Comparison of ENCODE assay signal across 16 mouse cellular contexts in the genomic region with DNA sequence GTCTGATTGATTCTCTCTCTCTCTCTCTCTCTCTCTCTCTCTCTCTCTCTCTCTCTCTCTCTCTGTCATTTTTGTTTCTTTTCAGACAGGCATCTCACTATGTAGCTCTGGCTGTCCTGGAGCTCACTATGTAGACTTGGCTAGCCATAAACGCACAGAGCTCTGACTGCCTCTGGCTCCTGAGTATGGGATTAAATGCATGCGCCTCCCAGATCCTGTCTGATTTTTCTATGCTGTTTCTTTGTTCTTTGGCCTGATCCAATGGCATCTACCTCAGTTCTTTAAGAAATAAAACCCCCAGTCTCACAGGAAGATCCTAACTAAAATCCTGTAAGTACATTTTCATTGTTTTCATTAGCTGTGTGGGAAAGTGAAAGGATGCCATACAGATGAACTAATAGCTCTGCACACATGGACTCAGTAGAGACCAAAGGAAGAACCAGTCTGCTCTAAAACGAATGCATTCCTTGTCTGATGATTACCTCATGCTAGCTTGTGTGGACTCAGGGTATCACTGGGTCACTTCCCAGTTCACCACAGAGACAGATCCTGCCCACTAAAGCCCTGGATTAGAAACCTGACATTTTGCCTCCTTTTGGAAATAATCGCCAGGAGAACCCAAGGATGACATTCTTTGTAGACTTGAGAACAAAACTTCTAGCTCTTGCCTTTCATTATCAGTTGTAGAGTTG. TPM values are rescaled to one million over a fixed set of nuclear protein-coding genes. Genes with fewer than 3 reads are reported as not detected.
DNase-seq lines count a peak whose midpoint lies in the region; ATAC-seq and TF ChIP-seq lines count a peak whose summit lies in the region.
"Had no signal": no experiment of that assay in that cellular context is flagged by ENCODE, and none has a peak within 500 bp of the region (broad histone marks: within the 10 kb centered on the region; RNA-seq: fewer than 3 reads in every experiment).

No protein-coding gene starts in this region.

- H3K4me1 ChIP-seq in heart, embryonic 15.5 days (replicated peaks) = peaks cover 18% of the 10 kb centered on the region
- peaks cover 46% of the 10 kb centered on the region for H3K4me1 ChIP-seq in embryonic facial prominence, embryonic 13.5 days
- H3K4me1 ChIP-seq in limb, embryonic 14.5 days (ENCODE audit: control insufficient read depth, insufficient read depth, low read length) = peaks cover 14% of the 10 kb centered on the region
- peaks cover 22% of the 10 kb centered on the region for H3K4me1 ChIP-seq in midbrain, embryonic 16.5 days (ENCODE audit: control insufficient read depth, insufficient read depth, low read length)
- H3K4me1 ChIP-seq: liver, embryonic 13.5 days had no signal

- no peak overlapping the region for H3K4me2 ChIP-seq in heart, embryonic 15.5 days
- H3K4me2 ChIP-seq in embryonic facial prominence, embryonic 13.5 days = no peak overlapping the region
- no peak overlapping the region for H3K4me2 ChIP-seq in limb, embryonic 14.5 days (replicated peaks; ENCODE audit: low read depth, low read length, severe bottlenecking)
- no peak overlapping the region for H3K4me2 ChIP-seq in midbrain, embryonic 16.5 days (ENCODE audit: low read length)
- H3K4me2 ChIP-seq: hindbrain, embryonic 12.5 days; liver, embryonic 13.5 days; neural tube, embryonic 12.5 days had no signal

- H3K27me3 ChIP-seq in heart, embryonic 15.5 days = peaks cover 6% of the 10 kb centered on the region; the same call in 1 of the 2 replicates
- no peaks in the 10 kb centered on the region for H3K27me3 ChIP-seq in embryonic facial prominence, embryonic 13.5 days
- H3K27me3 ChIP-seq in limb, embryonic 14.5 days (ENCODE audit: control insufficient read depth, insufficient read depth, low read length) = no peaks in the 10 kb centered on the region
- no peaks in the 10 kb centered on the region for H3K27me3 ChIP-seq in midbrain, embryonic 16.5 days (ENCODE audit: control insufficient read depth, insufficient read depth, low read depth, low read length)
- H3K27me3 ChIP-seq: hindbrain, embryonic 12.5 days; liver, embryonic 13.5 days; neural tube, embryonic 12.5 days had no signal

- no peak for DNase-seq in heart, adult 8-10 months (ENCODE audit: low spot score)
- DNase-seq in Muller cell, postnatal 12 days (ENCODE audit: inconsistent ontology term) = peak; percentile 70
- DNase-seq in limb, embryonic 14.5 days (ENCODE audit: low spot score) = peak; percentile 16
- DNase-seq in right cerebral cortex, postnatal 25 days = no peak
- DNase-seq: cerebellum, adult 8-10 months; kidney, adult 18-20 months; liver, embryonic 13.5 days had no signal

- no peak overlapping the region for H3K9ac ChIP-seq in heart, embryonic 15.5 days
- H3K9ac ChIP-seq in embryonic facial prominence, embryonic 13.5 days = no peak overlapping the region
- no peak overlapping the region for H3K9ac ChIP-seq in limb, embryonic 14.5 days (ENCODE audit: low read depth, low read length, severe bottlenecking)
- H3K9ac ChIP-seq in midbrain, embryonic 16.5 days (ENCODE audit: low read depth, low read length) = no peak overlapping the region
- H3K9ac ChIP-seq: hindbrain, embryonic 12.5 days; liver, embryonic 13.5 days; neural tube, embryonic 12.5 days had no signal

- H3K36me3 ChIP-seq in heart, embryonic 15.5 days = no peaks in the 10 kb centered on the region
- H3K36me3 ChIP-seq in embryonic facial prominence, embryonic 13.5 days = no peaks in the 10 kb centered on the region
- no peaks in the 10 kb centered on the region for H3K36me3 ChIP-seq in limb, embryonic 14.5 days (ENCODE audit: control insufficient read depth, insufficient read depth, low read length)
- no peaks in the 10 kb centered on the region for H3K36me3 ChIP-seq in midbrain, embryonic 16.5 days (ENCODE audit: control insufficient read depth, insufficient read depth, low read length)
- H3K36me3 ChIP-seq: heart, embryonic 10.5 days; hindbrain, embryonic 12.5 days; liver, embryonic 13.5 days; midbrain, embryonic 10.5 days; neural tube, embryonic 12.5 days had no signal

- no peak for TF ChIP-seq POLR2A in limb, embryonic 14.5 days (IDR thresholded peaks at IDR 0.05; ENCODE audit: borderline replicate concordance, extremely low read depth, insufficient read depth, insufficient read length)

- 57% methylated on average over 4 of the region's 4 CpGs for WGBS in heart, embryonic 15.5 days
- WGBS in embryonic facial prominence, embryonic 13.5 days = 56% methylated on average over 4 of the region's 4 CpGs
- 60% methylated on average over 4 of the region's 4 CpGs for WGBS in limb, embryonic 14.5 days
- WGBS in midbrain, embryonic 16.5 days = 71% methylated on average over 4 of the region's 4 CpGs

- H3K27ac ChIP-seq in heart, embryonic 15.5 days = peak overlapping the region; percentile 38; the same call in 1 of the 2 replicates
- H3K27ac ChIP-seq in embryonic facial prominence, embryonic 13.5 days = peak overlapping the region; percentile 56; the same call in 1 of the 2 replicates
- H3K27ac ChIP-seq in limb, embryonic 14.5 days (replicated peaks; ENCODE audit: low read depth, low read length) = peak overlapping the region; percentile 65
- no peak overlapping the region for H3K27ac ChIP-seq in midbrain, embryonic 16.5 days (ENCODE audit: low read length)
- H3K27ac ChIP-seq: hindbrain, embryonic 12.5 days; kidney, postnatal 0 days; liver, embryonic 13.5 days; macrophage; midbrain, embryonic 10.5 days; neural tube, embryonic 12.5 days had no signal

- no peaks in the 10 kb centered on the region for H3K9me3 ChIP-seq in heart, embryonic 15.5 days (replicated peaks)
- no peaks in the 10 kb centered on the region for H3K9me3 ChIP-seq in embryonic facial prominence, embryonic 13.5 days
- H3K9me3 ChIP-seq in limb, embryonic 14.5 days (ENCODE audit: control insufficient read depth, low read length) = no peaks in the 10 kb centered on the region
- no peaks in the 10 kb centered on the region for H3K9me3 ChIP-seq in midbrain, embryonic 16.5 days (replicated peaks; ENCODE audit: control insufficient read depth, low read length, poor library complexity, severe bottlenecking)
- H3K9me3 ChIP-seq: heart, embryonic 10.5 days; hindbrain, embryonic 12.5 days; liver, embryonic 13.5 days; midbrain, embryonic 10.5 days; neural tube, embryonic 12.5 days had no signal

- no peak overlapping the region for H3K4me3 ChIP-seq in heart, embryonic 15.5 days
- no peak overlapping the region for H3K4me3 ChIP-seq in embryonic facial prominence, embryonic 13.5 days
- H3K4me3 ChIP-seq in limb, embryonic 14.5 days (replicated peaks; ENCODE audit: low read length) = no peak overlapping the region
- H3K4me3 ChIP-seq in midbrain, embryonic 16.5 days (ENCODE audit: low read depth, low read length) = no peak overlapping the region
- H3K4me3 ChIP-seq: heart, embryonic 10.5 days; hindbrain, embryonic 12.5 days; liver, embryonic 13.5 days; midbrain, embryonic 10.5 days; neural tube, embryonic 12.5 days had no signal

- ATAC-seq in heart, embryonic 15.5 days (replicated peaks; ENCODE audit: insufficient number of reproducible peaks, insufficient read depth, low FRiP score, low read depth) = no peak
- no peak for ATAC-seq in embryonic facial prominence, embryonic 13.5 days (ENCODE audit: insufficient number of reproducible peaks, insufficient read depth, low FRiP score, low TSS enrichment, low read depth)
- peak; percentile 39 for ATAC-seq in limb, embryonic 14.5 days (ENCODE audit: low FRiP score, low read depth)
- ATAC-seq in midbrain, embryonic 16.5 days = no peak

RNA-seq across cellular contexts. Expression of a gene that starts 45.9 kb away (rescaled TPM):
- 2.3 and 3.5 TPM in 2 replicates for polyA plus RNA-seq in heart, embryonic 15.5 days (2015; fragmentation: Nextera tagmentation; extraction: Ambion mirVana)
- total RNA-seq in heart, adult 8-10 months (2022) = 1 to 10 TPM; 4.9 to 7.2 (median 6.5) TPM
- 3.7 and 5.0 TPM in 2 replicates for polyA plus RNA-seq in embryonic facial prominence, embryonic 13.5 days (2015; fragmentation: Nextera tagmentation; extraction: Ambion mirVana)
- 11.9 and 12.4 TPM in 2 replicates for polyA plus RNA-seq in limb, embryonic 14.5 days (2012; rRNA removed)
- 6.7 and 7.2 TPM in 2 replicates for polyA plus RNA-seq in limb, embryonic 14.5 days (2014; fragmentation: Nextera tagmentation; extraction: Ambion mirVana)
- 3.8 TPM in 2 replicates for polyA plus RNA-seq in midbrain, embryonic 16.5 days (2015; fragmentation: Nextera tagmentation; extraction: Ambion mirVana)

RNA-seq across cellular contexts. Expression of a gene that starts 46.0 kb away (rescaled TPM):
- 20.3 and 28.9 TPM in 2 replicates for polyA plus RNA-seq in heart, embryonic 15.5 days (2015; fragmentation: Nextera tagmentation; extraction: Ambion mirVana)
- total RNA-seq in heart, adult 8-10 months (2022) = 10 to 100 TPM; 14.1 to 15.2 (median 14.5) TPM
- 38.4 and 39.0 TPM in 2 replicates for polyA plus RNA-seq in embryonic facial prominence, embryonic 13.5 days (2015; fragmentation: Nextera tagmentation; extraction: Ambion mirVana)
- polyA plus RNA-seq in limb, embryonic 14.5 days (2012; rRNA removed) = 38.8 and 49.3 TPM in 2 replicates
- 48.8 and 49.6 TPM in 2 replicates for polyA plus RNA-seq in limb, embryonic 14.5 days (2014; fragmentation: Nextera tagmentation; extraction: Ambion mirVana)
- polyA plus RNA-seq in midbrain, embryonic 16.5 days (2015; fragmentation: Nextera tagmentation; extraction: Ambion mirVana) = 19.4 and 20.5 TPM in 2 replicates

Comparison
In these comparisons a context has a peak if more than half of its experiments do, and no peak if none do; other contexts are left out.
1. DNase-seq: peak in Muller cell, postnatal 12 days (single experiment) and limb, embryonic 14.5 days (single experiment); none in heart, adult 8-10 months (single experiment) and right cerebral cortex, postnatal 25 days (single experiment).